Mouse (Mus musculus) telencephalon, adult 2 months (tissue): ENCODE results near the gene Mob1a.
A peak's percentile ranks its signal among the peaks of the same experiment; 100 is the strongest.

ENCODE experiments used
- DNase-seq: peaks from one replicate; pipeline ENCODE4 v3.0.0-alpha.2; 2011; ENCODE audit warnings: low read depth, low spot score

Mob1a gene

DNA sequence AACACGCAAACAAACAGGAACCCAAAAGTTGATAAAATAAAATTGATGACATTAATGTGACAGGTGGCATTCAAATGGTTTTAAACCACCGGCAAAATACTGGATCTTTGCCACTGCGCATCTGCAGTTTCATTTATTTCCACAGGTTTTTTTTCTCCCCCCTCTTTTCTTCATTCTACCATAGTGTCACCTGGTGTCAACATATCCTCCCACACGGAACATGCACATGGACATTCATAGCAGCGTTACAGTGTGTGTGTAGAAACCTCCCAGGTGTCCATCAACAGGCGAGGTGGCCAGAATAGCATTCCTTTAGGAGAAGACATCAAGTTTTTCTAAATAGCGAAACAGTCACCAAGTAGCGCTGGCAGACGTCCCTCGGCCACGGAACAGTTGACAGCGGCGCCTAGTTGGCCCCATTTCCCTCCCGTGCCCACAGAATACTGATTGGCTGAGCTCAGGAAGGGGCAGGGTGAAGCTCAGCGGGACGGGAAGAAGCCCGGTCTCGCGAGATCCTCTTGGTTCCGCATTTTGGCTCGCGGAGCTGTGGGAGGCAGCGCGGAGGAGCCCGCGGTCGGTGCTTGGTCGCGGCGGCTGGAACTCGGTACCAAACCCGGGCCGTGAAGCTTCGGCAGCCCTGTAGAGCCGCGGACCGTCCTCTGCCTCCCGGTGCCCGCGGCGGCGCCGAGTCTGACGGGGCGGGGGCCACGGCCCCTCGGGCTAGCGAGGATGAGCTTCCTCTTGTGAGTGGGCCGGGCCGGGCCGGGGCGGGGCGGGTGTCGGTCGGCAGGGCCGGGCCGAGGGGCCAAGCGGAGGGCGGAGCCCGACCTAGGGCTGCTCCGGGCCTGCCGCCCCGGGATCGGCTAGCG, at the start of gene Mob1a, which contains the start of gene Mthfd2:
Mob1a (plus strand) TSS at position 492 of the 869 bp plus-strand sequence.
Mthfd2 (minus strand) TSS at position 384 of the 869 bp plus-strand sequence.
- peak; percentile 94 for DNase-seq

DNA sequence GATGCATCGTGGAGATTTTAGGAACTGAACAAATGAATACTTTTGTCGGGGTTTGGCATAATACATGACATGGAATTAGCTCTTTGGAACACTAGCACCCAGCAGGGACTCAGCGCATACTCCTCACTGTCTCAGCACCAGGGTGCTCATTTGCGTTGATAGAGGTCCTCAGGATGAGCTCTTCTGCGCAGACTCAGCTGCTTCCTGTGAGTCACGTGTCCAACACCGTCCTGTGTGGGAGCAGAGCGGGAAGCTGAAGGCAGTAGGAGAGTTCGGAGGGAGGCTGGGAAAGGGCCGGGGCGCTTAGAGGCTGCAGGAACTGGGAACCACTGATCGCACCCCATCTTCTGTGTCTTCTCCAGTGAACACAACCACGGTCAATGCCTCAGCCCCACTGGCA, 48.7 kb upstream of the Mob1a start:
- no peak for DNase-seq

DNA sequence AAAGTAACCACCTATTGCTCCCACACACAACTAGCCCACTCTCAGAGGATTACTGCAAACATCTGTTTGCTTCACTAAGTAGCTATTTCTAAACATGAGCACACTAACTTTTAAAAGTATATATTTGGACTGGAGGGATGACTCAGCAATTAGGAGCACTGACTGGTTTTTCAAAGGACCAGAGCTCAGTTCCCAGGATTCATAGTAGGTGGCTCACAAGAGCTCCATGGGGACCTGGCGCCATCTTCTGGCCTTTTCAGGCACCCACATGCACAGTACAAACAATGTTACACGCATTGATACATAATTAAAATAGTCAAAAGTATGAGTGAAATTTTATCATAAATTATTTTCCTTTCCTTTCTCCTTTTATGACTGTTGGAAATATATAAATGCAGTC, 46.9 kb upstream of the Mob1a start:
- no peak for DNase-seq

DNA sequence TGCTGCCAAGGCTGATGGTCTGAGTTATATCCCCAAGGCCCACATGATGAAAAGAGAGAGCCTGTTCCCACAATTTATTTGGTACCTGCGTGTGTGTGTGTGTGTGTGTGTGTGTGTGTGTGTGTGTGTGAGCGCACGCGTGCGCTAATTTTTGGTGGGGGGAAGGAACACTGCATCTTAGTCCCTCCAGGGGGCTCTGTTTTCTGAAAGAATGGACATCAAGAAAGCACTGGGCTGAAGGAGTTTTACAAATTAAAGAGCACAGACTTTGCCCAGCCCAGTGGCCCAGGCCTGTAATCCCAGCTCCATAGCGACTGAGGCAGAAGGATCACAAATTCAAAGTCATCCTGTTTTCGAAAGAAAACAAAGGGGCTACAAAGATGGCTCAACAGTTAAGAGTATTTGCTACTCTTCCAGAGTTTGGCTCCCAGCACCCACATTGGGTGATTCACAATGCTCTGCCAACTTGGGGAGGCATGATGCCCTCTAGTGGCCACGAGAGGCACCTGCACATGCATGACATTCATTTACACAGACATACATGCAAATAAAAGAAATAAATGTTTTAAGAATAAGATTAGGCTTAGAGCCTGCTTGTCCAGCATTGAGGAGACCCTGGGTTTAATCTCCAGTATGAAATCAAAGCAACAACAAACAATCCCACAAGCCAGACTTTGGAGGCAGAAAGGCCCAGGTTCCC, 45.4 kb upstream of the Mob1a start:
- no peak for DNase-seq

DNA sequence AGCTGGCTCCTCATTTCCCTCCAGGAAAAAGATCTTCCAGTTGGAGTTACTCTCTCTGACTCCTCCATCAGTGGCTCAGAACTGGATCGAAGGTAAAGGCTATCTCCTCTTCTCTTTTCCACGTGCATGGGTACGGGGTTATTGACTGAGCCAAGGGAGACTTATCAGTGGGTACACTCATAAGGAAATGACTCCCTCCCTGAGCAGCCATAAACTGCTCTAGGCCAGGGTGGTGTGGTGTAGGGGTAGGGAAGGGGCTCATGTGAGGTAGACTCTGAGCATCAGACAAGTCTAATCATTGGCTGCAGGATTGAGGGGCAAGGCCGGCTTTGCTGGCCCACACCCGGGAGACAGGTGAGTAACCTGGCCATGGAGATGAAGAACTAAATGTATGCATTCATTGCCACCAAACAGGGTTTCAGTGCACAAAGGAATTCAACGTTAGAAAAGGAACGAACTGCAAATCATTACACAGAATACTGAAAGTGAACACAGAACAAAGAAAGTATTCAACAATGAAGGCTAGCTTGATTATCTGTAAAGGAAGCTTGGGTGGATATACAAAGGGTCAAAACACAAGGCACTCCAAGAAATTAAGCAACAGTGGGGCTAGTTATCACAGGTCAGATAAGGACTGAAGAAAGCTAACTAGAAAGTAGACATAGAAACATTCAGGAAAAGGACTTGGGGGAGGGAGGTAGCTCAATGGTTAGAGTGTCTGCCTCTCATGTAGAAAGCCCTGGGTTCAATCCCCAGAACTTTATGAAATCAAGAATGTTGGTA, 25.2 kb upstream of the Mob1a start:
- no peak for DNase-seq

DNA sequence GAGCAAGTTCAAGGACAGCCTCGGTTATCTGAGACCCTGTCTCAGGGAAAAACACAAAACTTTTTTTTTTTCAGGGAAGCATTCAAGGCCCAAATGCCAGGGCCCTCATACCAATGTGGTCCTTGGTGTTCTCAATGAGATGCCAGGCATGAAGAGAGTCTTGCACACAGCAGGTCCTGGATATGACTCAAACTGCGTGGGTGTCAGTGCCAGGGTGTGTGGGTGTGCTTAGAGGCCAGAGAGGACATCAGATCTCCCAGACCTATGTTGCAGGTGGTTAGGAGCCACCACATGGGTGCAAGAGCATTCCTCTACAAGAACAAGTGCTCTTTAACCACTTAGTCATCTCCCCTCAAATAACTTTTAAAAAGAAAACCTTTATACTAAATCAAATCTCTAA, 24.5 kb upstream of the Mob1a start:
- no peak for DNase-seq

DNA sequence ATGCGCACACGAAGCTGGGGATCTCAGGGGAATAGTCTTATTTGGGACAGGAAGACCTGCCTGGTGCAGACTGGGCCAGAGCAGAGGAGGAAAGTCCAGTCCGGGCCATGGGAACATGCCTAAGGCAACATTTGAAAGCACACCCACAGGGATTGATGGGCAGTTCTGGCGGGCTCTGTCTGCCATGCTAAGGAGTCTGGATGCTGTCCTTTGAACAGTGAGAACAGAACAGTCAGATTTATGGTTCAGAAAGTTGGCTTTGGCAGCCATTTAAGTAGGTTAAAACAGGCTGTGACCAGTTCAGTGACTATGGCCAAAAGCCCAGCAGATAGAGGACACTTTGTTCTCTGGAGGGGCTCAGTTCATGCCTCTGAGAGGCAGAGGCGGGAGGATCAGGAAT, 23.6 kb upstream of the Mob1a start:
- DNase-seq = no peak

DNA sequence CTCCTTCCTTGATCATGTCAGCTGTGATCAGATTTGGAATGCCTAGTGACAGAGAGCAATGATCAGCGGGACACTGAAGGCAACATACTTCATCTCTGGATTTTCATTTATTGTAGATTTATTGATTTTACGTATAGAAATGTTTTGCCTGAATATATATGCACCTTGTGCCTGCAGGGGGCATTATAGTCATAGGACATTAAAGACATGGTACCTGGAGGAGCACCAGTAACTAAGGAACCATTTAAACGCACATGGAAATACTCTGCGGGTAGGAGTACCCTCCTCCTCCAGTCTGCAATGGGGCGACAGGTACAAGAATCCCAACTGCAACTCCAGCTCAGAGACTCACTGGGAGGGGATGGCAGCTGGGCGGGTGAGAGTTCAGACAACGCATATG, 16.8 kb upstream of the Mob1a start:
- DNase-seq = no peak

DNA sequence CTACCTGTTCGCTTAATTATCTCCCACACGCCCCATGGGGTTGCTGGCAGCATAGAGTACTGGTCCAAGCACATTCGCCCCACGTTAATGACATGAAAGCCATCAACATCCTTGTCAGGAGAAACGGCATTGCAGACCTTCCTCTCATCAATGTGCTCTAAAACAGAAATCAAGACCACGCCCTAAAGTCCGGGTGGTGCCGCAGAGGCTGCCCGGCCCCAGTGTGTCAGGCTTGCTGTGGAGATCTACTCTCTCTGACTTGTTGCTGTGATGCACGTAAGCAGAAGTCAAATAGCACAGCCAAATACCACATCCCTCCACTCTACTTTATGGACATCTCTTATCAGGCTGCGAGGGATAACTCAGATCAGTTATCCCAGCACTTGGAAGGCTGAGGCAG, 14.6 kb upstream of the Mob1a start:
- DNase-seq = no peak

DNA sequence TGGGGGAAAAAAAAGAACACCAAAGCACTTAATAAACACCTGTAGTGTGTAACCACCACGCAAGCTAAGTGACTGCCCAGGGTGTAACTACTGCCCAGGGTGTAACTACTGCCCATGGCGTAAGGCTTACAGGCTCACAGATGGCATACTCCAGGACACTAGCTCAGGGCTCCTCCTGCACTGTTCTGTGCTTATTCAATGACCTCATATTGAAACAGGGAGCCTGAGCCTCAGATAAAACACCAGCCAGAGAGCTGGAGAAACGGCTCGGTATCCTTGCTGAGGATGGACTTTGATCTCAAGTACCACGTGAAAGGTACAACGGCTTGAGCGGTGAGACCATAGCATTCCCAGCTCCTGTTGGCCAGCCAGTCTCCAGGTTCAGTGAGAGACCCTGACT, 13.8 kb upstream of the Mob1a start:
- DNase-seq = no peak

DNA sequence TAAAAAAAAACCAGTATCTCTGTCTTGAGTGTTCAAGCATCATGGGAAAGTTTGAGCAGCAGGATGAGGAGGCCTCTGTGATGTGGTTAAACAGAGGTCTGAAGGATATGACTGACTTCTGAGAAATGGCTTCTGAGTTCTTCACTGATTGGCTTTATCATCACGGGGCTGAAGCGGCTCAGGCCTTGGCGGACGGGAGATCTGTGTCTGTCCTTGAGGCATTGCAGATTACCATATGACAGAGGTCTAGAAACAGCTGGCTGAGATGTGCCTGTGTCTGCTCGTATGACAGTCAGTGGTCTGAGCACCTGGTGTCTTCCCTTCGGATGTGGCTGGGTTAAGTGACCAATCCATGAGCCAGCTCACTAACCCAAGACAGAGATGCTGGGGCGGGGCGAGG, 13.3 kb upstream of the Mob1a start:
- no peak for DNase-seq

DNA sequence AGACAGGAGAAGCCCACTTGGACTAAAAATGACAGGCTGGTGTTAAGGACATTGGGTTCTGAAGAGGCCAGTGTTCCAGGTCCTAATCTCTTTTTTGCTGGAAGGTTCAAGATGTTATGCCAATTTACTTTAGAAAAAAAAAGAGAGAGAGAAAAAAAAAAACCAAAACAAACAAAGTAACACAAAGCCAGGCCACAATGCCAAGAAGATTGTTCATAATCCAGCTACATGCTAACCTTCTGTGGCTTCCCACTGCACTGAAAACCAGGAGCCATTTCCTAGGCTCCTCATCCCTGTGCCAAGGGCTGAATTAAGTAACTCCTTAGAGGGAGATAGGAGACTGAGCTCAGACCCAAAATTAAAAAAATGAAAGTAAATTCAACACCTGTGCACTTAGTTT, 10.5 kb upstream of the Mob1a start:
- no peak for DNase-seq

DNA sequence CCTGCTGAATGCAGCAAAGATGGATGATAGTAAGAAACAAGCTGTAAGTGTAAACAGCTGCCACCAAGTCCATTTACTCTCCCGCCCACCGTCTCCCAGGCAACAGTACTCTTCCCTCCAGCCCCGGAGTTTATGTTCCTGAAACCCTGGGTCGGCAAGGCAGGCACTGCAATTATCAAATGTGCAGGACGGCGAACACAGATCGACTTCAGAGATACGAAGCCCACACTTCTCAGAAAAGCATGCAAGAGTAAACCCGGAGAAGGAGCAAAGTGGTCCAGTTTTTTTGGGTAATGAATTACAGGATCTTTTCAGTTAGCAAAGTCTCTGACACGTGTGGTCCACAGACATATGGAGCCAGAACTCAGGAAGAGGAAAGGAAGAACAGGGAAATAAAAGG, 9.8 kb upstream of the Mob1a start:
- no peak for DNase-seq

DNA sequence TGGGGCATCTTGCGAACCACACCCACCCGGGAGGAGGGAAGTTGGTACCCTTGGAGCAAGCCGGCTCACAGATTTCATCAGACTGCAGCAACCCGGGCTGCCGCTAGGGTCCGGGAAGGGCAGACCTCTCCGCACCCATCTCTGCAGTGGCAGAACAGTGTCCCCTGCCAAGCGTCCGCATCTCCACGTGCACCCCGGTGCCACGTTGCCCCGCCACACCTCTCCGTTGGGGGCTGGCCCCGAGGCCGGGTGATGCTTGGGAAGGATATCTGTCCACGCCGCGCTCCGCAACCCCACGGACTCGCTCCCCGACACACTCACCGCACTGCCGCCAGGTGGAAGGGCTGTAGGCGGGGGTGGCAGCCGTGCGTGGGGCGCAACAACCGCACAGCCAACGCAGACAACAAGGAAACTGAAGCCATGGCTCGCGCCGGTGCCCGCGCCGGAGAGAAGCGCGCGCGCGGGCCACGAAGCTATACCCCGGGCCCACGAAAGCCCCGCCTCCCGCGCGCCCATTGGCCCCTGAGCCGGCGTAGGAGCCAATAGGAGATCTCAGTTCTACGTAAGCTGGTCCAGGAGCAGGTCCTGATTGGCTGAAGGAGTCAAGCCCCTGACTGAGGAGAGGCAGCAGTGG, 8.6 kb upstream of the Mob1a start:
- DNase-seq = peak; percentile 83

DNA sequence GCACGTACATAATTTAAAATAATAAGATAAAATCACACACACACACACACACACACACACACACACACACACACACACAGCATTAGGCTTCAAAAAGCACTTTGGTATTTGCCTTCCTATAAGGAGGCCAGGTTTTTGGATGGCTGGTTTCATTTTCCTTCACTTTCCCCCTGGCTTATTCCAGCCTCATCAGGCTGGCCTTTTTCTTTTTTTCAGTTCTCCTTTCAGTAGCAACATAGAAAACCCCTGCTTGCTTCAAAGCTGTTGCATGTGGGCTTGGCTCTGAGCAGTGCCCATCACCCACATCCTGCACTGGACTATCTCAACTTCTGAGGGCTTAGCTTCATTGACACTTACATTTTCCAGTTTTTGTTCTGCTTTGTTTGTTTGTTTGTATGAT, 3.9 kb upstream of the Mob1a start:
- DNase-seq = no peak

DNA sequence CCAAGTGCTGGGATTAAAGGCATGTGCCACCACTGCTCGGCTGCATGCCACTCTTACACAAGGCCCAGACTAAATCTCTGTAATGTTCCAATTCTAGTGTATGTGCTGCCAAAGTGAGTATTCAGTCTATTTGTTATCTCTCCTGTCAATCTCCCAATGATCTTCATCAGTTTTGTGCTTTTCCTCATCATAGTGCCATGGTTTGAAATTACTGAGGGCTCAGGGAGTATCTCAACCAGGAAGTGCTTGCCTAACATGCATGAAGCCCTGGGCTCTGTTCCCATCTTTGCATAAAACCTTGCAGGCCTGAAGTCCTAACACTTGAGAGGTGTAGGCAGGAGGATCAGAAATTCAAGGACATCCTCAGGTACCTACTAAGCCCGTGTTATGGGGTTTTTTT, 3.0 kb upstream of the Mob1a start:
- DNase-seq = no peak

DNA sequence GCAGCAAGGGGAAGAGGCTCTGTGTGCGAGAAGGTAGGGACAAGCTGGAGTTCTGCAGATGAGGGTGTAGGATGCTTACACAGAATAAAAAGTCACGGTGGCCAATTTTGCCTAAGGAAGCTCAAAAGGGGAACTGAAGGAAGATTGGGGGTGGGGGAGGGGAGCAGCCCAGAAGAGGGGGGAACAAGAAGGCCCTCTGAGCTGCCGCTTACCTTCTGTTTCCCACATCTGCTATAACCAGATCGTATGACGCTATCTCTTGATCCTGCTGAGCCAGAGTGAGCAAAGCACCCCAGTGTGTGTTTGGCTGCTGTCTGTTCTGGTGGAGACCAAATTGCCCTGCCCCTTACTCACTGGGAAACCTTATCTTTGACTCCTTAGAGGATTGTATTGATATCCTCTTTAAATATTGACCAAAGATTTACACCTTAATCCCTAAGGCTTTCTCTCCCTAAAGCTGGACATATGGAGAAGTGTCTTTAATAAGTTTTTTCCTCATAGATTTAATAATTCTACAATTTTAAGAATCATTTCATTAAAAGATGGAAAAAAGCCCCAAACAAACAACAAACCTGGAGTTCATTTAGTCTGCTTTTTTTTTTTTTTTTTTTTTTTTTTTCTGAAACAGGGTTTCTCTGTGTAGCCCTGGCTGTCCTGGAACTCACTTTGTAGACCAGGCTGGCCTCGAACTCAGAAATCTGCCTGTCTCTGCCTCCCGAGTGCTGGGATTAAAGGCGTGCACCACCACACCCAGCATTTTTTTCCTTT, 2.0 kb upstream of the Mob1a start:
- DNase-seq = no peak

DNA sequence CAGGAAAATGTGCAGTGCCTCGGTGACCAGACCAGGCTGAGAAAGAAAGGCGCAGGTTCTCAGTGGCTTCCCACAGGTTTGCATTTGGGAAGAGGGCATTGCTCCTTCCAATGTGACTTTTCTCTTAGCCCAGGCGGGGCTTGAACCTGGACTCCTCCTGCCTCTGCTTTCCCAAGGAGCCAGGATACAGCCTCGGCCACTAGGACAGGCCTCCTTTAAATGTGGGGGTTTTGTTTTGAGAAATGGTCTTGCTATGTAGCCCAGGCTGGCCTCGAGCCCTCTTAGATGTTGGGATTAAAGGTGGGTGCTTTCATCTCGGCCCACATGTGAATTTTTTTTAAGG, 549 bp downstream of the Mob1a start:
- DNase-seq = no peak

DNA sequence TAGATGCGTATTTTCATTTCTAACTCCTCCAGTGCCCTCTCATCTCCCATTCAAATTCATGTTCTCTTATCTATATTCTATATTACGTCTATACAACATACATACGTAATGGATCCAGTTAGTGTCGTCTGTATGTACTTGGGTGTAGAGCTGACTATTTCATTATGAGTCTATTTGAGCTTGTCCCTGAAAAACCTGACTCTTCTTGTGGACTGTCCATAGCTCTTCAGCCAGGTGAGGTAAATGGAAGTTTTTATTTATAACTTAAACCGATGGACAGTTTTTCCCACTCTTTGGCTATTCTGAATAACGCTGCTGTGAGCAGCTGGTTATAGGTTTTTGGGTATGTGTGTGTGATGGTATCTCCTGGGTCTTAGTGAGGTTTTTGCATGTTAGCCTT, 945 bp downstream of the Mob1a start:
- DNase-seq = no peak

DNA sequence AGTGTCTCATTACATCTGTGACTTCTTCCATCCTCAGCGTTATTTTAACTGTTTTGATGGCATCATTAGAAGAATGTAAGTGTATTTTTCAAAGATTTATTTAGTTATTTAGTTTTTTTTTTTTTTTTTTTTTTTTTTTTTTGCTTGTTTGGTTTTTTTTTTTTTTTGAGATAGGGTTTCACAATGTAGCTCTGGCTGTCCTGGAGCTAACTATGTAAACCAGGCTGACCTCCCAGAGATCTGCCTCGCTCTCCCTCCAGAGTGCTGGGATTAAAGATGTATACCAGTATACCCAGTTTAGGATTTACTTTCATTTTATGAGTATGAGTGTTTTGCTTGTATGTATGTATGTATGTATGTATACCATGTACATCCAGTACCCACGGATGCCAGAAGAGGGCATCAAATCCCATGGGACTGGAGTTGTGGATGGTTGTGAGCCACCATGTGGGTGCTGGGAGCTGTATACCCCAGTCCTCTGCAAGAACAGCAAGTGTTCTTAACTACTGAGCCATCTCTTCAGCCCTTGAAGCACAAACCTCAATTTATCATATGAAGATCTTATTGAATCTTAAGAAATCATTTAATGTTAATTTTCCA, 1.9 kb downstream of the Mob1a start:
- no peak for DNase-seq

DNA sequence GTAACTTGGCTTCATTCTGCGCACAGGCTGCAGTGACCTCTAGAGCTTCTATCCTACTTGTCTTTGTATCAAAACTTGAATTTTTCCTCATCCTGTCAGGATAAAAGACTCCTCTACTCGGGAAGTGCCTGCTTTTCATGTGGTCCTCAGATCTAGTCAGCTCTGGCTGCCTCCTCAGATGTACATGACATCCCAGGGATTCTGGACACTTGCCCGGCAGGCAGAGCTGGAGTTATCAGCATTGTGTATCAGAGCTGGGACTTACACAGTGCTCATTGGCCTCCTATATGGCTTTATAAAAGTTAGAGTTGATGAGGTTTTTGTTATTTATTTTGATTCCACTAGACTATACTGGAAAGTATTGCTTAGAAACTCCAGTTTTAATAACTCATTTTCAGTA, 15.6 kb downstream of the Mob1a start:
- DNase-seq = no peak
